Mouse (Mus musculus): ENCODE measurements around the gene Emc1. TPM values are rescaled to one million over a fixed set of nuclear protein-coding genes. Genes with fewer than 3 reads are reported as not detected.

Gene Emc1
- polyA plus RNA-seq, 1 experiment from 2014 or later = 25.8 TPM

Small RNAs within 50 kb of the gene (microRNA-seq; reads per million reads assigned to microRNA genes)
- gene Gm24245 (0.84 reads per million), gene Gm25732 (0.84 reads per million)

Other genes starting within 250 kb of the Emc1 start
- gene Minos1, start 221.5 kb upstream of the Emc1 start, polyA plus RNA-seq (2014; fragmentation: Nextera tagmentation; extraction: Ambion mirVana) = 509 and 677 TPM in 2 replicates
- 256 and 319 TPM in 2 replicates for gene Capzb, start 159.7 kb upstream of the Emc1 start, polyA plus RNA-seq (2014; fragmentation: Nextera tagmentation; extraction: Ambion mirVana)
- gene Pqlc2, start 41.9 kb upstream of the Emc1 start, polyA plus RNA-seq (2014; fragmentation: Nextera tagmentation; extraction: Ambion mirVana) = 10.4 and 13.3 TPM in 2 replicates
- gene Akr7a5, start 41.8 kb upstream of the Emc1 start, polyA plus RNA-seq (2014; fragmentation: Nextera tagmentation; extraction: Ambion mirVana) = 139 and 141 TPM in 2 replicates
- gene Mrto4, start within 50 bp of the Emc1 start, polyA plus RNA-seq (2014; fragmentation: Nextera tagmentation; extraction: Ambion mirVana) = 134 and 143 TPM in 2 replicates
- gene Ubr4, start within 50 bp of the Emc1 start, polyA plus RNA-seq (2014; fragmentation: Nextera tagmentation; extraction: Ambion mirVana) = 69.0 and 88.6 TPM in 2 replicates
- 7.1 and 9.4 TPM in 2 replicates for gene Iffo2, start 178.0 kb downstream of the Emc1 start, polyA plus RNA-seq (2014; fragmentation: Nextera tagmentation; extraction: Ambion mirVana)